Mouse (Mus musculus) heart, postnatal 36 days (tissue): ENCODE data around the gene Olfr1316. TPM values are rescaled to one million over a fixed set of nuclear protein-coding genes. Genes with fewer than 3 reads are reported as not detected.

Experiments
- DNase-seq, 2 experiments: peaks; one replicate each; pipeline ENCODE4 v3.0.0; 2021 to 2022
- intact Hi-C: fragments of 180-260 bp; cut with DNase I; formaldehyde crosslinking; loops from one replicate; pipeline ENCODE4 v1.15.1; 2025
- total RNA-seq, 2 experiments: library from RNA; stranded (reverse); gene quantifications; 2 replicates each; pipeline ENCODE4 v1.2.3; 2021

Olfr1316 gene
- total RNA-seq = not detected

DNA sequence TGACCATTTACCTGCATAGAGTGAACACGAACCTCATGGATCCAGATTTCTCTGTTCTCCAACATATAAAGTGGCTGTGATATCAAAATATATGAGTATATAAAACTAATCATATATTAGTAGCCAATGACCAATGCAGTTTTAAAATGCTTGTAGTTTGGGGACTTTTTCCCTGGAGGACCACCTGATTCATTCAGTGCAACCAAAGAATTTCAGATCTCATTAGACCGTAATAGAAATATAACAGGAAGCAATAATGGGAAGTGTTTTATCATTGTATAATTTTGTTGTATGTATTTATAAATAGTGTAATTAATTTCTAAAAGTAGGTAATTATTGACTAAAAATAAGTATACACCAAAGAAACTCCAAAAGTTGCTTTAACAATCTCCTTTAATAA lies at the start of gene Olfr1316:
Olfr1316 (minus strand) TSS at position 101 of the 400 bp plus-strand sequence.
- no peak for DNase-seq
- intact Hi-C loops = no loop called here

DNA sequence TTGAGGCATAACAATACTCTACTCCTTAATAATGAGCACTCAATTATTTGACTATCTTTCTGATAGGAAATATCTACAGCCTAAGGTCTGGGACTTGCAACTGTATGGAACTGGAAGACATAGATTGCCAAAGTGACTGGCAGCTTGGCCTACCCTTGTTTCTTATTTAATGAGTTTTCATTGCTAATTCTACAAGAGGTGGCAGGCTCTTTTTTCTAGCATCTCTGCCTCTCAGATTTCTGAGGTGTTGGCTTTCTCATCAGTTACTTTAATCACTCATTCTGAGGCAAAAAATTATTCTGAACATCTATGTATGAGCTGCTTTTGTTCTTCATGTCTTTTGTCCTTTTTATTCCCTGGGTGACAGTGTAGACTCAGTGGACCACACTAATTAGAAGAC lies 19.1 kb upstream of the Olfr1316 start, which contains the start of gene Olfr1318:
Olfr1318 (plus strand) TSS at position 301 of the 400 bp plus-strand sequence.
- DNase-seq = no peak
- intact Hi-C loops = no loop called here

DNA sequence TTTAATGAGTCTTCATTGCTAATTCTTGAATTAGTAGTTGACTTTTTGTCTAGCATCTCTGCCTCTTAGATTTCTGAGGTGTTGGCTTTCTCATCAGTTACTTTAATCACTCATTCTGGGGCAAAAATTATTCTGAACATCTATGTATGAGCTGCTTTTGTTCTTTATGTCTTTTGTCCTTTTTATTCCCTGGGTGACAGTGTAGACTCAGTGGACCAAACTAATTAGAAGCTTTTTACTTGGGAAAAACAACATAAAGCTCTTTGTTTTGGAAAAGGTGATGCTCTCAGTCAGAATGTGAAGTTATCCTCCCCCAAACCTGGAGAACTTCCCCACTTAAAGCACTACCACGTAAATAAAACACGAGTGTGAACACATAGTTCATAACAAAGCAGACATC lies 5.3 kb upstream of the Olfr1316 start, which contains the start of gene Olfr1317:
Olfr1317 (plus strand) TSS at position 301 of the 400 bp plus-strand sequence.
- intact Hi-C loops = no loop called here
- DNase-seq = no peak

DNA sequence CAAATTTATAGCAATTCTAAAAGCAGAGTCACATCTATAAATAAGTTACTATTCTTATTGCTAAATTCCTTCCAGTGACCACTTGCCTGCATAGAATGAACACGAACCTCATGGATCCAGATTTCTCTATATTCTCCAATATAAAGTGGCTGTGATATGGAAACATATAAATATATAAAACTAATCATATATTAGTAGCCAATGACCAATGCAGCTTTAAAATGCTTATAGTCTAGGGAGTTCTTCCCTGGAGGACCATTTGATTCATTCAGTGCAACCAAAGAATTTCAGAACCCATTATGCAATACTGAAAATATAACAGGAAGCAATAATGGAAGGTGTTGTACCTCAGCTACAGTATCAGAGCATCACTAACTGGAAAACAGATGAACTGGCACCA lies 19.4 kb downstream of the Olfr1316 start, which contains the start of gene Olfr1315-ps1:
Olfr1315-ps1 (minus strand) TSS at position 101 of the 400 bp plus-strand sequence.
- DNase-seq = no peak
- intact Hi-C loops = no loop called here

DNA sequence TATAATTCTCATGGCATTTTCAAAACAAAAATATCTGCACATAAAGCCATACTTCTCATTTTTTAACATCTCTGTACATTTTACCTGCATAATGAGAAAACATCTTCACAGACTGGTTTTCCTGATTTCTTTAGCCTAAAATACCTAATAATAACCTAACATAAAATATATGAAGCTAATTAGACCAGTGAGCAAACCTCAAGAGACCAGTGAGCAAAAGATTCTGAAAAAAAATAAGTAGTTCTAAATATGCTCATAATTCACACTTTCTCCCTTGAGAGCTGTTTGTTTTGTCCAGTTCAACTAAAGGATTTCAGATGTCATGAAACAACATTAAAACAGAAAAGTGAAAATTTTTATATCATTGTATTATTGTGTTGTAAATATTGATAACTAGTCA lies 38.1 kb downstream of the Olfr1316 start, which contains the start of gene Olfr1314:
Olfr1314 (minus strand) TSS at position 101 of the 400 bp plus-strand sequence.
- intact Hi-C loops = no loop called here
- DNase-seq = no peak

DNA sequence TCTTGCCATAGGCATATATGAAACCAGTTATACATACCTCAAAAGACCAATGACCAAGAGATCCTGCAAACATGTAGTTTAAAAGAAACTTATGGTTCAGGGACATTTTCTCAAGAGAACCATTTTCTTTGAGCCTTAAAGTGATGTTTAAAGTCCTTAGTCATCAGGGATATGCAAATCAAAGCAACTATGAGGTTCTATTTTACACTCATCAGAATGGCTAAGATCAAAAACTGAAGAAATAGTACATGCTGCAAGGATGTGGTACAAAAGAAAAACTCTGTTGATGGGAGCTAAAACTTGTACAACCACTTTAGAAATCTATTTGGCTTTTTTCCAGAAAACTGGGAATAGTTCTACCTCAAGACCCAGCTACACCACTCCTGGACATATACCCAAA lies 57.0 kb downstream of the Olfr1316 start, which contains the start of gene Olfr1313:
Olfr1313 (minus strand) TSS at position 101 of the 400 bp plus-strand sequence.
- intact Hi-C loops = no loop called here
- no peak for DNase-seq

Other genes starting within 250 kb of the Olfr1316 start
- not detected for gene Olfr1306, start 218.7 kb downstream of the Olfr1316 start, total RNA-seq
- under 1 TPM; 0.03 TPM for gene Olfr1307, start 185.5 kb downstream of the Olfr1316 start, total RNA-seq
- not detected for gene Olfr1308, start 170.0 kb downstream of the Olfr1316 start, total RNA-seq
- gene Olfr1309, start 144.7 kb downstream of the Olfr1316 start, total RNA-seq = not detected
- gene Olfr1310, start 122.3 kb downstream of the Olfr1316 start, total RNA-seq = not detected
- not detected for gene Olfr1311, start 110.6 kb downstream of the Olfr1316 start, total RNA-seq
- gene Olfr1312, start 84.7 kb downstream of the Olfr1316 start, total RNA-seq = not detected
- gene Olfr1313, start 57.1 kb downstream of the Olfr1316 start, total RNA-seq = not detected
- not detected for gene Olfr1314, start 38.2 kb downstream of the Olfr1316 start, total RNA-seq
- not detected for gene Olfr1315-ps1, start 19.5 kb downstream of the Olfr1316 start, total RNA-seq
- not detected for gene Olfr1317, start 5.4 kb upstream of the Olfr1316 start, total RNA-seq
- not detected for gene Olfr1318, start 19.2 kb upstream of the Olfr1316 start, total RNA-seq
- gene Lpcat4, start 104.5 kb upstream of the Olfr1316 start, total RNA-seq = 1 to 10 TPM; 2.3 to 2.5 TPM
- not detected for gene Nutm1, start 124.3 kb upstream of the Olfr1316 start, total RNA-seq
- 10 to 100 TPM; 61.8 to 62.8 TPM for gene Nop10, start 126.9 kb upstream of the Olfr1316 start, total RNA-seq
- gene Slc12a6, start 130.8 kb upstream of the Olfr1316 start, total RNA-seq = 10 to 100 TPM; 36.0 to 39.9 TPM
- gene Gm21985, start 131.3 kb upstream of the Olfr1316 start, total RNA-seq = 1 to 10 TPM in 1 of 2 experiments, under 1 TPM in 1; 0.89 to 1.6 TPM
- 10 to 100 TPM; 61.7 to 64.6 TPM for gene Emc4, start 233.1 kb upstream of the Olfr1316 start, total RNA-seq
- gene Katnbl1, start 244.2 kb upstream of the Olfr1316 start, total RNA-seq = 1 to 10 TPM; 4.4 to 5.0 TPM